Mouse (Mus musculus): ENCODE measurements around the gene Hist1h2ap. TPM values are rescaled to one million over a fixed set of nuclear protein-coding genes. Genes with fewer than 3 reads are reported as not detected.
A peak's percentile ranks its signal among the peaks of the same experiment; 100 is the strongest.
"Not testable (repeated sequence)": the region's sequence is repeated elsewhere in the genome, so short reads cannot be mapped to it uniquely, and the experiment has no call there.

Gene Hist1h2ap
- polyA plus RNA-seq, 1 experiment from 2014 or later, result 4,141 TPM

GRCm38 (mm10) chr13:21820082-21820890, 13.0 kb downstream of the Hist1h2ap start:
- ATAC-seq (ENCODE audit: insufficient read depth, low FRiP score, low TSS enrichment); H3K9me3 ChIP-seq (ENCODE audit: control insufficient read depth, low read length); DNase-seq (ENCODE audit: low spot score); H3K4me2 ChIP-seq (ENCODE audit: low read depth); H3K27ac ChIP-seq (ENCODE audit: low read depth, low read length); H3K4me1 ChIP-seq (ENCODE audit: control insufficient read depth, insufficient read depth, low read length); H3K4me3 ChIP-seq (ENCODE audit: low read depth, low read length); H3K9ac ChIP-seq (ENCODE audit: low read length); H3K27me3 ChIP-seq (ENCODE audit: control insufficient read depth, insufficient read depth, low read length); H3K36me3 ChIP-seq (ENCODE audit: control insufficient read depth, insufficient read depth, low read length): not testable (repeated sequence)
- WGBS, result 73% methylated on average over 6 of the region's 16 CpGs

- ATAC-seq (ENCODE audit: insufficient read depth, low FRiP score, low TSS enrichment), result peak; percentile 40
- not testable (repeated sequence) for H3K36me3 ChIP-seq (ENCODE audit: control insufficient read depth, insufficient read depth, low read length); H3K27ac ChIP-seq (ENCODE audit: low read depth, low read length); H3K4me3 ChIP-seq (ENCODE audit: low read depth, low read length); H3K4me1 ChIP-seq (ENCODE audit: control insufficient read depth, insufficient read depth, low read length); DNase-seq (ENCODE audit: low spot score); H3K27me3 ChIP-seq (ENCODE audit: control insufficient read depth, insufficient read depth, low read length); H3K9me3 ChIP-seq (ENCODE audit: control insufficient read depth, low read length); H3K9ac ChIP-seq (ENCODE audit: low read length)
- WGBS, result 0% methylated on average over 12 of the region's 14 CpGs
- 0 out of 2 replicates have a peak overlapping the region, but pooled peaks have one; percentile 28 for H3K4me2 ChIP-seq (ENCODE audit: low read depth)
Observed at GRCm38 (mm10) chr13:21812092-21812491, 21.2 kb downstream of the Hist1h2ap start.

GRCm38 (mm10) chr13:21811539-21811938, 21.8 kb downstream of the Hist1h2ap start, which contains the start of gene Hist1h4m:
Hist1h4m (plus strand) TSS chr13:21811746.
- 0 out of 2 replicates have a peak within 1 kb of the TSS, but pooled peaks have one; percentile 28 for H3K4me2 ChIP-seq (ENCODE audit: low read depth)
- H3K27me3 ChIP-seq (ENCODE audit: control insufficient read depth, insufficient read depth, low read length); DNase-seq (ENCODE audit: low spot score); H3K27ac ChIP-seq (ENCODE audit: low read depth, low read length); H3K4me1 ChIP-seq (ENCODE audit: control insufficient read depth, insufficient read depth, low read length); H3K9me3 ChIP-seq (ENCODE audit: control insufficient read depth, low read length); H3K36me3 ChIP-seq (ENCODE audit: control insufficient read depth, insufficient read depth, low read length); H3K4me3 ChIP-seq (ENCODE audit: low read depth, low read length); H3K9ac ChIP-seq (ENCODE audit: low read length): not testable (repeated sequence)
- ATAC-seq (ENCODE audit: insufficient read depth, low FRiP score, low TSS enrichment), result peak; percentile 56
- WGBS, result no CpG with 5 or more reads among the region's 24 CpGs

- not testable (repeated sequence) for H3K27me3 ChIP-seq (ENCODE audit: control insufficient read depth, insufficient read depth, low read length)
- peak; percentile 40 for ATAC-seq (ENCODE audit: insufficient read depth, low FRiP score, low TSS enrichment)
- no CpG with 5 or more reads among the region's 8 CpGs for WGBS
Observed at GRCm38 (mm10) chr13:21811074-21811473, 22.2 kb downstream of the Hist1h2ap start.

GRCm38 (mm10) chr13:21810073-21810472, 23.2 kb downstream of the Hist1h2ap start, which contains the start of the genes Hist1h2bq and Hist1h2ao:
Hist1h2bq (minus strand) TSS chr13:21810197.
Hist1h2ao (plus strand) TSS chr13:21810465.
- H3K27me3 ChIP-seq (ENCODE audit: control insufficient read depth, insufficient read depth, low read length); H3K9ac ChIP-seq (ENCODE audit: low read length); H3K4me3 ChIP-seq (ENCODE audit: low read depth, low read length); DNase-seq (ENCODE audit: low spot score); H3K27ac ChIP-seq (ENCODE audit: low read depth, low read length); H3K4me2 ChIP-seq (ENCODE audit: low read depth); H3K36me3 ChIP-seq (ENCODE audit: control insufficient read depth, insufficient read depth, low read length); H3K9me3 ChIP-seq (ENCODE audit: control insufficient read depth, low read length); H3K4me1 ChIP-seq (ENCODE audit: control insufficient read depth, insufficient read depth, low read length): not testable (repeated sequence)
- no CpG with 5 or more reads among the region's 23 CpGs for WGBS
- ATAC-seq (ENCODE audit: insufficient read depth, low FRiP score, low TSS enrichment), result peak; percentile 97

More at GRCm38 (mm10) chr13:21811074-21811473, 22.2 kb downstream of the Hist1h2ap start:
- H3K9me3 ChIP-seq (ENCODE audit: control insufficient read depth, low read length); H3K27ac ChIP-seq (ENCODE audit: low read depth, low read length); H3K4me1 ChIP-seq (ENCODE audit: control insufficient read depth, insufficient read depth, low read length); H3K4me3 ChIP-seq (ENCODE audit: low read depth, low read length); H3K36me3 ChIP-seq (ENCODE audit: control insufficient read depth, insufficient read depth, low read length); H3K9ac ChIP-seq (ENCODE audit: low read length); H3K4me2 ChIP-seq (ENCODE audit: low read depth); DNase-seq (ENCODE audit: low spot score): not testable (repeated sequence)

GRCm38 (mm10) chr13:21803058-21803457, 30.2 kb downstream of the Hist1h2ap start:
- no CpG with 5 or more reads among the region's 4 CpGs for WGBS
- not testable (repeated sequence) for H3K9ac ChIP-seq (ENCODE audit: low read length); H3K4me2 ChIP-seq (ENCODE audit: low read depth); H3K27me3 ChIP-seq (ENCODE audit: control insufficient read depth, insufficient read depth, low read length); H3K27ac ChIP-seq (ENCODE audit: low read depth, low read length); H3K4me1 ChIP-seq (ENCODE audit: control insufficient read depth, insufficient read depth, low read length); DNase-seq (ENCODE audit: low spot score); H3K4me3 ChIP-seq (ENCODE audit: low read depth, low read length); H3K9me3 ChIP-seq (ENCODE audit: control insufficient read depth, low read length); H3K36me3 ChIP-seq (ENCODE audit: control insufficient read depth, insufficient read depth, low read length)
- ATAC-seq (ENCODE audit: insufficient read depth, low FRiP score, low TSS enrichment), result peak; percentile 74; the same call in 1 of the 2 replicates

GRCm38 (mm10) chr13:21797163-21797562, 36.1 kb downstream of the Hist1h2ap start:
- H3K27me3 ChIP-seq (ENCODE audit: control insufficient read depth, insufficient read depth, low read length); ATAC-seq (ENCODE audit: insufficient read depth, low FRiP score, low TSS enrichment); H3K36me3 ChIP-seq (ENCODE audit: control insufficient read depth, insufficient read depth, low read length); H3K4me2 ChIP-seq (ENCODE audit: low read depth); DNase-seq (ENCODE audit: low spot score); H3K9ac ChIP-seq (ENCODE audit: low read length); H3K4me3 ChIP-seq (ENCODE audit: low read depth, low read length); H3K27ac ChIP-seq (ENCODE audit: low read depth, low read length); H3K9me3 ChIP-seq (ENCODE audit: control insufficient read depth, low read length); H3K4me1 ChIP-seq (ENCODE audit: control insufficient read depth, insufficient read depth, low read length): not testable (repeated sequence)

GRCm38 (mm10) chr13:21795584-21795983, 37.7 kb downstream of the Hist1h2ap start:
- Histone ChIP-seq H3K36me3 (ENCODE audit: control insufficient read depth, insufficient read depth, low read length) (no peaks in the 10 kb centered on the region), H3K9me3 (ENCODE audit: control insufficient read depth, low read length) (no peaks in the 10 kb centered on the region), H3K4me1 (ENCODE audit: control insufficient read depth, insufficient read depth, low read length) (peaks cover 5% of the 10 kb centered on the region; the same call in 1 of the 2 replicates), H3K9ac (ENCODE audit: low read length) (no peak overlapping the region), H3K27ac (ENCODE audit: low read depth, low read length) (no peak overlapping the region), H3K4me2 (ENCODE audit: low read depth) (no peak overlapping the region), H3K27me3 (ENCODE audit: control insufficient read depth, insufficient read depth, low read length) (no peaks in the 10 kb centered on the region), H3K4me3 (ENCODE audit: low read depth, low read length) (no peak overlapping the region)
- DNase-seq (ENCODE audit: low spot score) (peak; percentile 4), ATAC-seq (ENCODE audit: insufficient read depth, low FRiP score, low TSS enrichment) (no peak)
- 93% methylated on average over 7 of the region's 7 CpGs for WGBS
